Mouse (Mus musculus): Measurements from ENCODE around the gene B3galt4.
"Not testable (repeated sequence)": the region's sequence is repeated elsewhere in the genome, so short reads cannot be mapped to it uniquely, and the experiment has no call there.

B3galt4 gene

GRCm38 (mm10) chr17:33965846-33966550 is 14.7 kb upstream of the B3galt4 start:
- no peak for DNase-seq

- no peak for DNase-seq
Measured at GRCm38 (mm10) chr17:33965082-33965845, 14.0 kb upstream of the B3galt4 start.

GRCm38 (mm10) chr17:33962876-33963275 is 11.6 kb upstream of the B3galt4 start:
- no peak for DNase-seq

- DNase-seq: no peak
Measured at GRCm38 (mm10) chr17:33959948-33960347, 8.7 kb upstream of the B3galt4 start.

- DNase-seq: no peak
Measured at GRCm38 (mm10) chr17:33959135-33959534, 7.8 kb upstream of the B3galt4 start.

- no peak for DNase-seq
Measured at GRCm38 (mm10) chr17:33958451-33958850, 7.2 kb upstream of the B3galt4 start.

GRCm38 (mm10) chr17:33957493-33957892 is 6.2 kb upstream of the B3galt4 start:
- DNase-seq: no peak

- no peak for DNase-seq
Measured at GRCm38 (mm10) chr17:33956336-33956735, 5.0 kb upstream of the B3galt4 start.

- DNase-seq: peak; percentile 87
Measured at GRCm38 (mm10) chr17:33955555-33956214, 4.4 kb upstream of the B3galt4 start, which contains the start of the genes Vps52 and Rps18. TSS of gene Vps52 (plus strand) at chr17:33955812. TSS of gene Rps18 (minus strand) at chr17:33956001.

GRCm38 (mm10) chr17:33954646-33955554 is 3.6 kb upstream of the B3galt4 start:
- DNase-seq: no peak

- DNase-seq: no peak
Measured at GRCm38 (mm10) chr17:33953961-33954565, 2.8 kb upstream of the B3galt4 start.

GRCm38 (mm10) chr17:33953310-33953709 is 2.0 kb upstream of the B3galt4 start:
- DNase-seq: no peak

GRCm38 (mm10) chr17:33952879-33953278 is 1.6 kb upstream of the B3galt4 start:
- no peak for DNase-seq

- DNase-seq: not testable (repeated sequence)
Measured at GRCm38 (mm10) chr17:33952015-33952414, 727 bp upstream of the B3galt4 start.

- no peak for DNase-seq
Measured at GRCm38 (mm10) chr17:33950131-33950625, 1.1 kb downstream of the B3galt4 start.

- DNase-seq: no peak
Measured at GRCm38 (mm10) chr17:33948905-33949537, 2.3 kb downstream of the B3galt4 start.

GRCm38 (mm10) chr17:33948090-33948904 is 3.0 kb downstream of the B3galt4 start:
- no peak for DNase-seq

- DNase-seq: no peak
Measured at GRCm38 (mm10) chr17:33947430-33948089, 3.7 kb downstream of the B3galt4 start.

GRCm38 (mm10) chr17:33943454-33943853 is 7.8 kb downstream of the B3galt4 start:
- DNase-seq: no peak

- no peak for DNase-seq
Measured at GRCm38 (mm10) chr17:33941381-33941780, 9.9 kb downstream of the B3galt4 start.
